ENCODE assay signal across 12 mouse cellular contexts in the genomic region with DNA sequence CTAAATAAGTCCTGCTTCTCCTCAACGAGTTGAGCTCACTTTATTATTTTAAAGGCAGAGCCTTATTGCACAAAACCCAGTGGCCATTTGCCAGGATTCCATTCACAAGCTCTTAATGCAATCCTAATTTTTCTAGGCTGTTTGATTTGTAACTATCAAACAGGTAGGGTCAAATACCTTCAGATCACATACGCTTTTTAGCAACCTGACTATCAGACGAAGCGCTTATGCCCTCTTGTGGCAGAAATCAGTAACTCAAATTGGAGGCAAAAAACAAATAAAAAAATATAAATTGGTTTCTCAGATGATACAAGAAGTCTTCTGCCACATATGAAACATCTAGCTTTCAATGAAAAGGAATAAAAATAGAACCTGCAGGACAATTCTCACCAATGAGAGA. TPM values are rescaled to one million over a fixed set of nuclear protein-coding genes. Genes with fewer than 3 reads are reported as not detected.
DNase-seq lines count a peak whose midpoint lies in the region; ATAC-seq and TF ChIP-seq lines count a peak whose summit lies in the region.
"Had no signal": no experiment of that assay in that cellular context is flagged by ENCODE, and none has a peak within 500 bp of the region (broad histone marks: within the 10 kb centered on the region; RNA-seq: fewer than 3 reads in every experiment).

No protein-coding gene starts in this region.

- no peaks in the 10 kb centered on the region for H3K27me3 ChIP-seq in cerebellum, adult 2 months (ENCODE audit: control insufficient read depth, insufficient read depth, low read length)
- no peaks in the 10 kb centered on the region for H3K27me3 ChIP-seq in midbrain, embryonic 14.5 days (ENCODE audit: control insufficient read depth, insufficient read depth, low read length)
- H3K27me3 ChIP-seq in midbrain, embryonic 15.5 days (replicated peaks) = no peaks in the 10 kb centered on the region
- H3K27me3 ChIP-seq: embryonic facial prominence, embryonic 13.5 days; hindbrain, embryonic 15.5 days; midbrain, embryonic 12.5 days had no signal

- no peak overlapping the region for H3K9ac ChIP-seq in midbrain, embryonic 14.5 days (replicated peaks; ENCODE audit: low read length)
- H3K9ac ChIP-seq in midbrain, embryonic 15.5 days = no peak overlapping the region
- H3K9ac ChIP-seq: embryonic facial prominence, embryonic 13.5 days; hindbrain, embryonic 15.5 days; midbrain, embryonic 12.5 days had no signal

- no peaks in the 10 kb centered on the region; the same call in 1 of the 2 replicates for H3K4me1 ChIP-seq in cerebellum, adult 2 months (ENCODE audit: control insufficient read depth, insufficient read depth, low read length)
- no peaks in the 10 kb centered on the region for H3K4me1 ChIP-seq in midbrain, embryonic 14.5 days (ENCODE audit: control insufficient read depth, insufficient read depth, low read length)
- no peaks in the 10 kb centered on the region for H3K4me1 ChIP-seq in midbrain, embryonic 15.5 days
- H3K4me1 ChIP-seq: embryonic facial prominence, embryonic 13.5 days; hindbrain, embryonic 15.5 days; midbrain, embryonic 12.5 days had no signal

- no peak overlapping the region for H3K4me3 ChIP-seq in cerebellum, adult 2 months (replicated peaks; ENCODE audit: insufficient read depth, low read depth, low read length)
- H3K4me3 ChIP-seq in midbrain, embryonic 14.5 days (replicated peaks; ENCODE audit: low read depth, low read length) = no peak overlapping the region
- no peak overlapping the region for H3K4me3 ChIP-seq in midbrain, embryonic 15.5 days
- H3K4me3 ChIP-seq: embryonic facial prominence, embryonic 13.5 days; hindbrain, embryonic 15.5 days; midbrain, embryonic 12.5 days had no signal

- H3K9me3 ChIP-seq in midbrain, embryonic 14.5 days (ENCODE audit: control insufficient read depth, low read length) = no peaks in the 10 kb centered on the region
- H3K9me3 ChIP-seq in midbrain, embryonic 15.5 days = no peaks in the 10 kb centered on the region
- H3K9me3 ChIP-seq: embryonic facial prominence, embryonic 13.5 days; hindbrain, embryonic 15.5 days; midbrain, embryonic 12.5 days had no signal

- no peak overlapping the region for H3K27ac ChIP-seq in cerebellum, adult 2 months (ENCODE audit: insufficient read depth, low read length)
- no peak overlapping the region for H3K27ac ChIP-seq in midbrain, embryonic 14.5 days (replicated peaks; ENCODE audit: low read depth, low read length)
- H3K27ac ChIP-seq in midbrain, embryonic 15.5 days = no peak overlapping the region
- H3K27ac ChIP-seq: embryonic facial prominence, embryonic 13.5 days; hindbrain, embryonic 15.5 days; midbrain, embryonic 12.5 days had no signal

- no peak for TF ChIP-seq POLR2A in cerebellum, adult 2 months (IDR thresholded peaks at IDR 0.05; ENCODE audit: borderline replicate concordance, insufficient read depth, low read length)

- ATAC-seq in midbrain, embryonic 14.5 days (ENCODE audit: low FRiP score, low TSS enrichment) = no peak
- ATAC-seq in midbrain, embryonic 15.5 days (replicated peaks) = no peak

- H3K4me2 ChIP-seq in midbrain, embryonic 14.5 days (ENCODE audit: low read length) = no peak overlapping the region
- H3K4me2 ChIP-seq in midbrain, embryonic 15.5 days = no peak overlapping the region
- H3K4me2 ChIP-seq: embryonic facial prominence, embryonic 13.5 days; hindbrain, embryonic 15.5 days; midbrain, embryonic 12.5 days had no signal

- peak; percentile 2 to 19 for DNase-seq in cerebellum, postnatal 10 days
- DNase-seq in cerebellum, adult 2 months = no peak
- DNase-seq in midbrain, embryonic 14.5 days = peak; percentile 58
- DNase-seq in hindlimb bud, embryonic 11.5 days (ENCODE audit: extremely low spot score, low read depth, low spot score) = peak; percentile 20
- peak; percentile 6 for DNase-seq in retina, postnatal 7 days (ENCODE audit: low read depth, low spot score)
- no peak for DNase-seq in layer of hippocampus, adult 9-11 months
- DNase-seq in layer of hippocampus, adult 9-10 months (ENCODE audit: low spot score) = no peak

- WGBS in cerebellum, adult 2 months = 30% methylated on average over 4 of the region's 4 CpGs
- WGBS in midbrain, embryonic 14.5 days = 28% methylated on average over 4 of the region's 4 CpGs
- 23% methylated on average over 4 of the region's 4 CpGs for WGBS in midbrain, embryonic 15.5 days

- H3K36me3 ChIP-seq in midbrain, embryonic 14.5 days (ENCODE audit: control insufficient read depth, insufficient read depth, low read length) = no peaks in the 10 kb centered on the region
- no peaks in the 10 kb centered on the region for H3K36me3 ChIP-seq in midbrain, embryonic 15.5 days (replicated peaks)
- H3K36me3 ChIP-seq: embryonic facial prominence, embryonic 13.5 days; hindbrain, embryonic 15.5 days; midbrain, embryonic 12.5 days had no signal

- no peak for TF ChIP-seq CTCF in cerebellum, adult 2 months (IDR thresholded peaks at IDR 0.05; ENCODE audit: borderline replicate concordance, insufficient read depth, low read depth, low read length)

RNA-seq across cellular contexts. Expression of a gene that starts 12.9 kb away (rescaled TPM):
- not detected in 2 replicates for polyA plus RNA-seq in cerebellum, adult 2 months (2012; rRNA removed)
- 0.13 TPM in 1 of 2 replicates, not detected in the other for polyA plus RNA-seq in midbrain, embryonic 14.5 days (2014; fragmentation: Nextera tagmentation; extraction: Ambion mirVana)
- polyA plus RNA-seq in midbrain, embryonic 15.5 days (2015; fragmentation: Nextera tagmentation; extraction: Ambion mirVana) = 0.14 and 0.49 TPM in 2 replicates

RNA-seq across cellular contexts. Expression of a gene that starts 17.0 kb away (rescaled TPM):
- not detected in 2 replicates for polyA plus RNA-seq in cerebellum, adult 2 months (2012; rRNA removed)
- not detected in 2 replicates for polyA plus RNA-seq in midbrain, embryonic 14.5 days (2014; fragmentation: Nextera tagmentation; extraction: Ambion mirVana)
- not detected in 2 replicates for polyA plus RNA-seq in midbrain, embryonic 15.5 days (2015; fragmentation: Nextera tagmentation; extraction: Ambion mirVana)
- polyA plus RNA-seq: embryonic facial prominence, embryonic 13.5 days; midbrain, embryonic 12.5 days; stomach, embryonic 14.5 days had no signal

RNA-seq across cellular contexts. Expression of a gene that starts 56.5 kb away (rescaled TPM):
- polyA plus RNA-seq in cerebellum, adult 2 months (2012; rRNA removed) = 0.21 and 0.27 TPM in 2 replicates
- polyA plus RNA-seq in midbrain, embryonic 14.5 days (2014; fragmentation: Nextera tagmentation; extraction: Ambion mirVana) = 0.16 and 0.28 TPM in 2 replicates
- polyA plus RNA-seq in midbrain, embryonic 15.5 days (2015; fragmentation: Nextera tagmentation; extraction: Ambion mirVana) = 0.61 and 0.65 TPM in 2 replicates

Comparison
In these comparisons a context has a peak if more than half of its experiments do, and no peak if none do; other contexts are left out.
1. DNase-seq: peak in cerebellum, postnatal 10 days (2 of 2), midbrain, embryonic 14.5 days (single experiment), hindlimb bud, embryonic 11.5 days (single experiment) and retina, postnatal 7 days (single experiment); none in cerebellum, adult 2 months (0 of 2), layer of hippocampus, adult 9-11 months (single experiment) and layer of hippocampus, adult 9-10 months (single experiment).